Mouse (Mus musculus): ENCODE measurements around the gene C5ar1. TPM values are rescaled to one million over a fixed set of nuclear protein-coding genes. Genes with fewer than 3 reads are reported as not detected.
"Not testable (repeated sequence)": the region's sequence is repeated elsewhere in the genome, so short reads cannot be mapped to it uniquely, and the experiment has no call there.

The C5ar1 gene
- total RNA-seq, 1 experiment = not detected

DNA sequence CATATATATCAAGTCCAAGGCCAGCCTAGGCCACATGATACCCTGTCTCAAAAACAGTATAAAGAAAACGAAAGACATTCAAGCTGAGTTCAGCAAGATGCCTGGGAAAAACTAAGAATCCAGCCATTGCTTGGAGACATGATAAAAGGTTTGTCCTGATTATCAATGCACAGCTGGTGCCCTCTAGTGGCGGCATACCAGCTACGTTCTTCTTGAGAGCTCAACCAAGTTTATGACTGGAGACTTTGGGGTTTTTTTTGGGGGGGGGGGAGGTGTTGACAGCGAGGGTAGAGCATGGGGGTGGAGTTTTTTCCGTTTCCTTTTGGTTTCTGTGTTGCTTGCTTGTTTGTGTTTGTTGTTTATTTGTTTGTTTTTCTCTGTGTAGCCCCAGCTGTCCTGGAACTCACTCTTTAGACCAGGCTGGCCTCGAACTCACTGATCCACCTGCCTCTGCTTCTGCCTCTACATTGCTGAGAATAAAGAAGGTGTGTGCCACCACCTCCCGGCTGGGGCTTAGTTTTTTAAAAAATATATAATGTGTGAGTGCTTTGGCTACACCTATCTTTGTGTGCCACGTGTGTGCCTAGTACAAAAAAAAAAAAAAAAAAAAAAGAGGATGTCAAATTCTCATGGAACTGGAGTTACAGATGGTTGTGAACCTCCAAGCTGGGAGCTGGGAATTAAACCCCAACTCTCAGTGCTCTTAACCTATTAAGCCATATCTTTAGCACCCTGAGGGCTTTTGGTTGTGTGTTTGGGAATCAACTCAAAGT, 3.9 kb upstream of the C5ar1 start:
- TF ChIP-seq ZNF384 (IDR thresholded peaks at IDR 0.05; ENCODE audit: low read depth, low read length) (no peak), CHD2 (IDR thresholded peaks at IDR 0.05; ENCODE audit: low read depth, low read length) (no peak), MAFK (IDR thresholded peaks at IDR 0.05; ENCODE audit: insufficient read depth, low read depth, low read length) (no peak), ZC3H11A (IDR thresholded peaks at IDR 0.05; ENCODE audit: borderline replicate concordance, low read depth, low read length) (peak; percentile 55; the same call in 1 of the 2 replicates)
- H3K27ac ChIP-seq (ENCODE audit: insufficient read depth, low read depth, low read length, poor library complexity, severe bottlenecking) = no peak overlapping the region
- no peak overlapping the region for H3K4me3 ChIP-seq (ENCODE audit: insufficient read depth in 1 of 2, low read depth in 1 of 2, low read length in 2 of 2, poor library complexity in 1 of 2, severe bottlenecking in 1 of 2)
- H3K9me3 ChIP-seq (ENCODE audit: control insufficient read depth, insufficient read depth, low read depth, low read length) = no peaks in the 10 kb centered on the region
- peak; percentile 81 for DNase-seq (ENCODE audit: low read depth, low spot score)
- H3K36me3 ChIP-seq (ENCODE audit: control insufficient read depth, insufficient read depth, low read length, poor library complexity, severe bottlenecking) = no peaks in the 10 kb centered on the region
- in situ Hi-C loops (cut with MboI; ENCODE audit: low sequenced_read_pairs in 2 of 2, unreplicated experiment in 2 of 2) = loop anchor here in 1 of 2 experiments (25.0 kb wide), 1 partner anchor 301 kb away; the partner anchor contains the start of gene Ehd2
- no peaks in the 10 kb centered on the region for H3K4me1 ChIP-seq (ENCODE audit: control insufficient read depth in 2 of 2, insufficient read depth in 2 of 2, low read length in 2 of 2, poor library complexity in 1 of 2)
- H3K9ac ChIP-seq (ENCODE audit: insufficient read depth, low read depth, low read length, poor library complexity, severe bottlenecking) = no peak overlapping the region

DNA sequence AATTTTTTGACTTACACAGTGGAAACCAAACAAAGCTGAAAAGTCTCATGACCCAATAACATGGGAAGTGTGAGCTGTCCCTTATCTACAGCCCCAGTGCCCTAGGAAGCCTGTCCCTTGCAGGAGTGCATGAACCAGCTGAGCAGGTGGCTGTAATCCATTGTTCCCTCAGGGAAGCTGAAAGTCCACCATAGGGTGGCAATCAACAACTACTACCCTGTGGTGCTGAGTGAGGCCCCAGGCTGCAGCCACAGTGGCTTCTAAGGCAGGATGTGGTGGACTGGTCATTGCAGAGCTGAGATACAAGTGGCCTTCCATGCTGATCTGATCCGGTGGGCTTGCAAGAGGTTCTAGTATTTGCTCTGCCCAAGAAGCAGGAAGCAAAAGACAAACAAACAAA, 1.8 kb upstream of the C5ar1 start:
- H3K36me3 ChIP-seq (ENCODE audit: control insufficient read depth, insufficient read depth, low read length, poor library complexity, severe bottlenecking) = no peaks in the 10 kb centered on the region
- no peaks in the 10 kb centered on the region for H3K4me1 ChIP-seq (ENCODE audit: control insufficient read depth in 2 of 2, insufficient read depth in 2 of 2, low read length in 2 of 2, poor library complexity in 1 of 2)
- in situ Hi-C loops (cut with MboI; ENCODE audit: low sequenced_read_pairs in 2 of 2, unreplicated experiment in 2 of 2) = loop anchor here in 1 of 2 experiments (25.0 kb wide), 1 partner anchor 299 kb away; the partner anchor contains the start of gene Ehd2
- H3K9me3 ChIP-seq (ENCODE audit: control insufficient read depth, insufficient read depth, low read depth, low read length) = no peaks in the 10 kb centered on the region
- no peak overlapping the region for H3K27ac ChIP-seq (ENCODE audit: insufficient read depth, low read depth, low read length, poor library complexity, severe bottlenecking)
- no peak for TF ChIP-seq ZC3H11A (IDR thresholded peaks at IDR 0.05; ENCODE audit: borderline replicate concordance, low read depth, low read length)
- TF ChIP-seq ZNF384 (IDR thresholded peaks at IDR 0.05; ENCODE audit: low read depth, low read length) = no peak
- no peak for TF ChIP-seq CHD2 (IDR thresholded peaks at IDR 0.05; ENCODE audit: low read depth, low read length)
- no peak for TF ChIP-seq MAFK (IDR thresholded peaks at IDR 0.05; ENCODE audit: insufficient read depth, low read depth, low read length)
- TF ChIP-seq HCFC1 (IDR thresholded peaks at IDR 0.05; ENCODE audit: borderline replicate concordance, insufficient read depth, low read length) = no peak
- no peak overlapping the region for H3K4me3 ChIP-seq (ENCODE audit: insufficient read depth in 1 of 2, low read depth in 1 of 2, low read length in 2 of 2, poor library complexity in 1 of 2, severe bottlenecking in 1 of 2)
- no peak overlapping the region for H3K9ac ChIP-seq (ENCODE audit: insufficient read depth, low read depth, low read length, poor library complexity, severe bottlenecking)
- DNase-seq (ENCODE audit: low read depth, low spot score) = no peak

DNA sequence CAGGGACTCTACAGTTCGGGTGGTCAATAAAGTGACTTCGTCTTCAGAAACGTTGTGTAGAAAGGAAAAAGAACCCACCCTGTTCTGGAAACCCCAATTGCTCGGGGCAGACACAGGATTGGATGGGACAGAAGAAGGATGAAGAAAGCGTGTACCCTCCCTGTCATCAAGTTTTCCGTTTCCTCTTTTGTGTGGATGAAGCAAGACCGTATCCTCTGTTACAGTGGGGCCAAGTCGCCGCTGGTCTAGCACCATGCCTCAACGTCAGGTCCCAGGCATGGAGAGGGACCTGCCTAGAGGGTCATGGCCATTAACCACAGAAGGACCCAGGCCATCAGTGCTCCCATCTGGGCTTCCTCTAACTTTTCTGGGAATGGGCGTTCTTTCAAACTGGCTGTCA, 1.5 kb downstream of the C5ar1 start:
- TF ChIP-seq HCFC1 (IDR thresholded peaks at IDR 0.05; ENCODE audit: borderline replicate concordance, insufficient read depth, low read length) = no peak
- no peak for TF ChIP-seq MAFK (IDR thresholded peaks at IDR 0.05; ENCODE audit: insufficient read depth, low read depth, low read length)
- TF ChIP-seq ZC3H11A (IDR thresholded peaks at IDR 0.05; ENCODE audit: borderline replicate concordance, low read depth, low read length) = no peak
- no peak for TF ChIP-seq ZNF384 (IDR thresholded peaks at IDR 0.05; ENCODE audit: low read depth, low read length)
- no peak for TF ChIP-seq CHD2 (IDR thresholded peaks at IDR 0.05; ENCODE audit: low read depth, low read length)
- in situ Hi-C loops (cut with MboI; ENCODE audit: low sequenced_read_pairs in 2 of 2, unreplicated experiment in 2 of 2) = loop anchor here in 1 of 2 experiments (25.0 kb wide), 1 partner anchor 296 kb away; the partner anchor contains the start of gene Ehd2
- H3K27ac ChIP-seq (ENCODE audit: insufficient read depth, low read depth, low read length, poor library complexity, severe bottlenecking) = no peak overlapping the region
- no peak overlapping the region for H3K9ac ChIP-seq (ENCODE audit: insufficient read depth, low read depth, low read length, poor library complexity, severe bottlenecking)
- H3K4me1 ChIP-seq (ENCODE audit: control insufficient read depth in 2 of 2, insufficient read depth in 2 of 2, low read length in 2 of 2, poor library complexity in 1 of 2) = no peaks in the 10 kb centered on the region
- DNase-seq (ENCODE audit: low read depth, low spot score) = no peak
- H3K4me3 ChIP-seq (ENCODE audit: insufficient read depth in 1 of 2, low read depth in 1 of 2, low read length in 2 of 2, poor library complexity in 1 of 2, severe bottlenecking in 1 of 2) = no peak overlapping the region
- no peaks in the 10 kb centered on the region for H3K9me3 ChIP-seq (ENCODE audit: control insufficient read depth, insufficient read depth, low read depth, low read length)
- no peaks in the 10 kb centered on the region for H3K36me3 ChIP-seq (ENCODE audit: control insufficient read depth, insufficient read depth, low read length, poor library complexity, severe bottlenecking)

DNA sequence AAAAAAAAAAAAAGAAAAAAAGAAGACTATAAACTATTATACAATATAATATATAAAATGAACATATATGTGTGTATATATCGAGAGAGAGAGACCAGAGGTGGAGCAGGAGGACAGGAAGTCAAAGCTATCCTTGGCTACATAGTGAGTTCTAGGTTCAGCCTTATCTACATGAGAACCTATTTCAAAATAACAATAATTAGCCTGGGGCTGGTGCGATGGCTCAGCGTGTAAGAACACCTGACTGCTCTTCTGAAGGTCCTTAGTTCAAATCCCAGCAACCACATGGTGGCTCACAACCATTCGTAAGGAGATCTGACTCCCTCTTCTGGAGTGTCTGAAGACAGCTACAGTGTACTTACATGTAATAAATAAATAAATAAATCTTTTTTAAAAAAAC, 3.4 kb downstream of the C5ar1 start:
- not testable (repeated sequence) for H3K27ac ChIP-seq (ENCODE audit: insufficient read depth, low read depth, low read length, poor library complexity, severe bottlenecking); H3K4me3 ChIP-seq (ENCODE audit: insufficient read depth in 1 of 2, low read depth in 1 of 2, low read length in 2 of 2, poor library complexity in 1 of 2, severe bottlenecking in 1 of 2); H3K4me1 ChIP-seq (ENCODE audit: control insufficient read depth in 2 of 2, insufficient read depth in 2 of 2, low read length in 2 of 2, poor library complexity in 1 of 2); DNase-seq (ENCODE audit: low read depth, low spot score); H3K36me3 ChIP-seq (ENCODE audit: control insufficient read depth, insufficient read depth, low read length, poor library complexity, severe bottlenecking); H3K9ac ChIP-seq (ENCODE audit: insufficient read depth, low read depth, low read length, poor library complexity, severe bottlenecking); H3K9me3 ChIP-seq (ENCODE audit: control insufficient read depth, insufficient read depth, low read depth, low read length)
- in situ Hi-C loops (cut with MboI; ENCODE audit: low sequenced_read_pairs in 2 of 2, unreplicated experiment in 2 of 2) = loop anchor here in 1 of 2 experiments (25.0 kb wide), 1 partner anchor 294 kb away; the partner anchor contains the start of gene Ehd2

Data from ES-E14 (cell line).